Mouse (Mus musculus): Measurements from ENCODE around the gene Aox2. TPM values are rescaled to one million over a fixed set of nuclear protein-coding genes. Genes with fewer than 3 reads are reported as not detected.

The Aox2 gene
- total RNA-seq (2012; rRNA removed): 0.04 TPM in 1 of 2 replicates, not detected in the other

- DNase-seq (ENCODE audit: low read depth, low spot score): no peak
- TF ChIP-seq MAFK (IDR thresholded peaks at IDR 0.05; ENCODE audit: insufficient read depth, low read depth, low read length) (no peak), CHD2 (IDR thresholded peaks at IDR 0.05; ENCODE audit: low read depth, low read length) (no peak), ZC3H11A (IDR thresholded peaks at IDR 0.05; ENCODE audit: borderline replicate concordance, low read depth, low read length) (no peak), ZNF384 (IDR thresholded peaks at IDR 0.05; ENCODE audit: low read depth, low read length) (no peak), HCFC1 (IDR thresholded peaks at IDR 0.05; ENCODE audit: borderline replicate concordance, insufficient read depth, low read length) (no peak)
- Histone ChIP-seq H3K27ac (ENCODE audit: insufficient read depth, low read depth, low read length, poor library complexity, severe bottlenecking) (no peak within 1 kb of the TSS), H3K9me3 (ENCODE audit: control insufficient read depth, insufficient read depth, low read depth, low read length) (no peaks in the 10 kb centered on the region), H3K9ac (ENCODE audit: insufficient read depth, low read depth, low read length, poor library complexity, severe bottlenecking) (no peak within 1 kb of the TSS), H3K4me1 (ENCODE audit: control insufficient read depth in 2 of 2, insufficient read depth in 2 of 2, low read length in 2 of 2, poor library complexity in 1 of 2) (peaks cover 3% of the 10 kb centered on the region in 2 experiments; a peak in 1 of 4 replicates), H3K4me3 (ENCODE audit: insufficient read depth in 1 of 2, low read depth in 1 of 2, low read length in 2 of 2, poor library complexity in 1 of 2, severe bottlenecking in 1 of 2) (no peak within 1 kb of the TSS), H3K36me3 (ENCODE audit: control insufficient read depth, insufficient read depth, low read length, poor library complexity, severe bottlenecking) (no peaks in the 10 kb centered on the region)
- in situ Hi-C loops (cut with MboI; ENCODE audit: low sequenced_read_pairs in 2 of 2, unreplicated experiment in 2 of 2): loop anchor here (10.0 to 25.0 kb wide), 2 partner anchors 123 to 866 kb away; partner anchors contain the start of genes Maip1 (in 1 of the 2) and Tyw5 (in 1 of the 2)
Observed at GRCm38 (mm10) chr1:58278026-58278425, at the start of gene Aox2. Gene Aox2, plus strand, starts transcription at chr1:58278326.

GRCm38 (mm10) chr1:58228916-58229315 lies 49.2 kb upstream of the Aox2 start:
- H3K27ac ChIP-seq (ENCODE audit: insufficient read depth, low read depth, low read length, poor library complexity, severe bottlenecking): no peak overlapping the region
- no peaks in the 10 kb centered on the region for H3K36me3 ChIP-seq (ENCODE audit: control insufficient read depth, insufficient read depth, low read length, poor library complexity, severe bottlenecking)
- H3K9me3 ChIP-seq (ENCODE audit: control insufficient read depth, insufficient read depth, low read depth, low read length): no peaks in the 10 kb centered on the region
- in situ Hi-C loops (cut with MboI; ENCODE audit: low sequenced_read_pairs in 2 of 2, unreplicated experiment in 2 of 2): no loop called here
- TF ChIP-seq ZNF384 (IDR thresholded peaks at IDR 0.05; ENCODE audit: low read depth, low read length): no peak
- no peak for TF ChIP-seq MAFK (IDR thresholded peaks at IDR 0.05; ENCODE audit: insufficient read depth, low read depth, low read length)
- no peak for TF ChIP-seq ZC3H11A (IDR thresholded peaks at IDR 0.05; ENCODE audit: borderline replicate concordance, low read depth, low read length)
- TF ChIP-seq HCFC1 (IDR thresholded peaks at IDR 0.05; ENCODE audit: borderline replicate concordance, insufficient read depth, low read length): no peak
- TF ChIP-seq CHD2 (IDR thresholded peaks at IDR 0.05; ENCODE audit: low read depth, low read length): no peak
- H3K4me3 ChIP-seq (ENCODE audit: insufficient read depth in 1 of 2, low read depth in 1 of 2, low read length in 2 of 2, poor library complexity in 1 of 2, severe bottlenecking in 1 of 2): no peak overlapping the region
- no peak for DNase-seq (ENCODE audit: low read depth, low spot score)
- H3K4me1 ChIP-seq (ENCODE audit: control insufficient read depth in 2 of 2, insufficient read depth in 2 of 2, low read length in 2 of 2, poor library complexity in 1 of 2): no peaks in the 10 kb centered on the region
- no peak overlapping the region for H3K9ac ChIP-seq (ENCODE audit: insufficient read depth, low read depth, low read length, poor library complexity, severe bottlenecking)

- in situ Hi-C loops (cut with MboI; ENCODE audit: low sequenced_read_pairs in 2 of 2, unreplicated experiment in 2 of 2): no loop called here
- no peaks in the 10 kb centered on the region for H3K36me3 ChIP-seq (ENCODE audit: control insufficient read depth, insufficient read depth, low read length, poor library complexity, severe bottlenecking)
- no peak for DNase-seq (ENCODE audit: low read depth, low spot score)
- no peaks in the 10 kb centered on the region for H3K4me1 ChIP-seq (ENCODE audit: control insufficient read depth in 2 of 2, insufficient read depth in 2 of 2, low read length in 2 of 2, poor library complexity in 1 of 2)
- H3K4me3 ChIP-seq (ENCODE audit: insufficient read depth in 1 of 2, low read depth in 1 of 2, low read length in 2 of 2, poor library complexity in 1 of 2, severe bottlenecking in 1 of 2): no peak overlapping the region
- H3K27ac ChIP-seq (ENCODE audit: insufficient read depth, low read depth, low read length, poor library complexity, severe bottlenecking): no peak overlapping the region
- no peak for TF ChIP-seq ZNF384 (IDR thresholded peaks at IDR 0.05; ENCODE audit: low read depth, low read length)
- no peak for TF ChIP-seq HCFC1 (IDR thresholded peaks at IDR 0.05; ENCODE audit: borderline replicate concordance, insufficient read depth, low read length)
- TF ChIP-seq MAFK (IDR thresholded peaks at IDR 0.05; ENCODE audit: insufficient read depth, low read depth, low read length): no peak
- TF ChIP-seq ZC3H11A (IDR thresholded peaks at IDR 0.05; ENCODE audit: borderline replicate concordance, low read depth, low read length): no peak
- no peak for TF ChIP-seq CHD2 (IDR thresholded peaks at IDR 0.05; ENCODE audit: low read depth, low read length)
- H3K9ac ChIP-seq (ENCODE audit: insufficient read depth, low read depth, low read length, poor library complexity, severe bottlenecking): no peak overlapping the region
- H3K9me3 ChIP-seq (ENCODE audit: control insufficient read depth, insufficient read depth, low read depth, low read length): no peaks in the 10 kb centered on the region
Observed at GRCm38 (mm10) chr1:58229774-58230173, 48.4 kb upstream of the Aox2 start.

- no peaks in the 10 kb centered on the region for H3K9me3 ChIP-seq (ENCODE audit: control insufficient read depth, insufficient read depth, low read depth, low read length)
- H3K9ac ChIP-seq (ENCODE audit: insufficient read depth, low read depth, low read length, poor library complexity, severe bottlenecking): no peak overlapping the region
- H3K36me3 ChIP-seq (ENCODE audit: control insufficient read depth, insufficient read depth, low read length, poor library complexity, severe bottlenecking): no peaks in the 10 kb centered on the region
- DNase-seq (ENCODE audit: low read depth, low spot score): no peak
- no peaks in the 10 kb centered on the region for H3K4me1 ChIP-seq (ENCODE audit: control insufficient read depth in 2 of 2, insufficient read depth in 2 of 2, low read length in 2 of 2, poor library complexity in 1 of 2)
- H3K27ac ChIP-seq (ENCODE audit: insufficient read depth, low read depth, low read length, poor library complexity, severe bottlenecking): no peak overlapping the region
- in situ Hi-C loops (cut with MboI; ENCODE audit: low sequenced_read_pairs in 2 of 2, unreplicated experiment in 2 of 2): no loop called here
- TF ChIP-seq MAFK (IDR thresholded peaks at IDR 0.05; ENCODE audit: insufficient read depth, low read depth, low read length) (no peak), ZNF384 (IDR thresholded peaks at IDR 0.05; ENCODE audit: low read depth, low read length) (no peak), CHD2 (IDR thresholded peaks at IDR 0.05; ENCODE audit: low read depth, low read length) (no peak), HCFC1 (IDR thresholded peaks at IDR 0.05; ENCODE audit: borderline replicate concordance, insufficient read depth, low read length) (no peak), ZC3H11A (IDR thresholded peaks at IDR 0.05; ENCODE audit: borderline replicate concordance, low read depth, low read length) (no peak)
- no peak overlapping the region for H3K4me3 ChIP-seq (ENCODE audit: insufficient read depth in 1 of 2, low read depth in 1 of 2, low read length in 2 of 2, poor library complexity in 1 of 2, severe bottlenecking in 1 of 2)
Observed at GRCm38 (mm10) chr1:58230542-58230941, 47.6 kb upstream of the Aox2 start.

- Histone ChIP-seq H3K27ac (ENCODE audit: insufficient read depth, low read depth, low read length, poor library complexity, severe bottlenecking) (no peak overlapping the region), H3K36me3 (ENCODE audit: control insufficient read depth, insufficient read depth, low read length, poor library complexity, severe bottlenecking) (no peaks in the 10 kb centered on the region), H3K9me3 (ENCODE audit: control insufficient read depth, insufficient read depth, low read depth, low read length) (no peaks in the 10 kb centered on the region), H3K4me3 (ENCODE audit: insufficient read depth in 1 of 2, low read depth in 1 of 2, low read length in 2 of 2, poor library complexity in 1 of 2, severe bottlenecking in 1 of 2) (no peak overlapping the region), H3K9ac (ENCODE audit: insufficient read depth, low read depth, low read length, poor library complexity, severe bottlenecking) (no peak overlapping the region), H3K4me1 (ENCODE audit: control insufficient read depth in 2 of 2, insufficient read depth in 2 of 2, low read length in 2 of 2, poor library complexity in 1 of 2) (no peaks in the 10 kb centered on the region)
- no peak for DNase-seq (ENCODE audit: low read depth, low spot score)
- in situ Hi-C loops (cut with MboI; ENCODE audit: low sequenced_read_pairs in 2 of 2, unreplicated experiment in 2 of 2): no loop called here
- no peak for TF ChIP-seq MAFK (IDR thresholded peaks at IDR 0.05; ENCODE audit: insufficient read depth, low read depth, low read length)
Observed at GRCm38 (mm10) chr1:58235405-58235804, 42.7 kb upstream of the Aox2 start.
